Comparison of ENCODE assay signal across 7 mouse cellular contexts in genomic region chr5:88766863-88767262, GRCm38 (mm10). TPM values are rescaled to one million over a fixed set of nuclear protein-coding genes. Genes with fewer than 3 reads are reported as not detected.
DNase-seq lines count a peak whose midpoint lies in the region; ATAC-seq and TF ChIP-seq lines count a peak whose summit lies in the region.

No protein-coding gene starts in this region.

- peak overlapping the region; percentile 1; the same call in 1 of the 2 replicates for H3K9ac ChIP-seq in ES-Bruce4 (ENCODE audit: low read depth, poor library complexity, severe bottlenecking)
- no peak overlapping the region for H3K9ac ChIP-seq in forebrain, embryonic 15.5 days (replicated peaks)
- peak overlapping the region; percentile 90 for H3K9ac ChIP-seq in liver, postnatal 0 days (replicated peaks)

- no peak for TF ChIP-seq POLR2A in ES-Bruce4 (IDR thresholded peaks at IDR 0.05; ENCODE audit: insufficient read depth, low read length)

- H3K4me2 ChIP-seq in forebrain, embryonic 15.5 days (replicated peaks), result peak overlapping the region; percentile 46
- peak overlapping the region; percentile 79 for H3K4me2 ChIP-seq in liver, postnatal 0 days (ENCODE audit: low read depth, low read length)

- no peak overlapping the region for H3ac ChIP-seq in C2C12 (ENCODE audit: control insufficient read depth, insufficient read length, low read depth)

- H3K79me2 ChIP-seq in C2C12 (ENCODE audit: control insufficient read depth, insufficient read depth), result peaks cover 46% of the 10 kb centered on the region

- H3K4me3 ChIP-seq in C2C12 (ENCODE audit: insufficient read depth, poor library complexity, severe bottlenecking) (no peak overlapping the region), ES-Bruce4 (ENCODE audit: low read depth, low read length) (no peak overlapping the region)
- peak overlapping the region; percentile 86; the same call in 1 of the 2 replicates for H3K4me3 ChIP-seq in forebrain, embryonic 15.5 days
- H3K4me3 ChIP-seq in liver, postnatal 0 days (ENCODE audit: low read depth, low read length), result peak overlapping the region; percentile 89

- H3K27me3 ChIP-seq in C2C12 (ENCODE audit: control insufficient read depth, insufficient read depth, insufficient read length) (no peaks in the 10 kb centered on the region), ES-Bruce4 (ENCODE audit: control insufficient read depth, insufficient read depth, low read length, poor library complexity, severe bottlenecking) (no peaks in the 10 kb centered on the region)
- H3K27me3 ChIP-seq in forebrain, embryonic 15.5 days, result no peaks in the 10 kb centered on the region
- no peaks in the 10 kb centered on the region for H3K27me3 ChIP-seq in liver, postnatal 0 days (ENCODE audit: insufficient read depth, low read length)

- H3K27ac ChIP-seq in ES-Bruce4 (ENCODE audit: insufficient read depth, low read length), result no peak overlapping the region
- no peak overlapping the region for H3K27ac ChIP-seq in forebrain, embryonic 15.5 days (replicated peaks)
- peak overlapping the region; percentile 91 for H3K27ac ChIP-seq in liver, postnatal 0 days (ENCODE audit: low read depth)

- no peak for ATAC-seq in forebrain, embryonic 15.5 days (replicated peaks)
- ATAC-seq in liver, postnatal 0 days, result no peak

- peaks cover 5% of the 10 kb centered on the region for H3K4me1 ChIP-seq in ES-Bruce4 (ENCODE audit: control insufficient read depth, insufficient read depth, low read length)
- H3K4me1 ChIP-seq in forebrain, embryonic 15.5 days, result peaks cover 21% of the 10 kb centered on the region
- H3K4me1 ChIP-seq in liver, postnatal 0 days (ENCODE audit: insufficient read depth), result peaks cover 23% of the 10 kb centered on the region

- TF ChIP-seq CTCF in C2C12 (IDR thresholded peaks at IDR 0.05; ENCODE audit: control insufficient read depth, insufficient read depth, insufficient read length) (no peak), ES-Bruce4 (IDR thresholded peaks at IDR 0.05; ENCODE audit: low read depth, low read length) (no peak)
- no peak for TF ChIP-seq CTCF in liver, postnatal 0 days (IDR thresholded peaks at IDR 0.05; ENCODE audit: low read depth)

- H3K36me3 ChIP-seq in C2C12 (ENCODE audit: control insufficient read depth, insufficient read depth) (peaks cover 32% of the 10 kb centered on the region), ES-Bruce4 (ENCODE audit: control insufficient read depth, insufficient read depth, low read length, poor library complexity, severe bottlenecking) (peaks cover 18% of the 10 kb centered on the region)
- peaks cover 17% of the 10 kb centered on the region for H3K36me3 ChIP-seq in forebrain, embryonic 15.5 days
- H3K36me3 ChIP-seq in liver, postnatal 0 days (replicated peaks; ENCODE audit: insufficient read depth, low read length), result peaks cover 25% of the 10 kb centered on the region

- peaks cover 24% of the 10 kb centered on the region for H3K79me3 ChIP-seq in C2C12 (ENCODE audit: low read depth)

- H3K9me3 ChIP-seq in ES-Bruce4 (replicated peaks; ENCODE audit: control insufficient read depth, insufficient read depth, low read length, poor library complexity, severe bottlenecking), result no peaks in the 10 kb centered on the region
- H3K9me3 ChIP-seq in forebrain, embryonic 15.5 days, result no peaks in the 10 kb centered on the region
- no peaks in the 10 kb centered on the region for H3K9me3 ChIP-seq in liver, postnatal 0 days (ENCODE audit: low read length)

- DNase-seq in liver, postnatal 0 days, result no peak
- DNase-seq in adrenal gland, adult (ENCODE audit: inconsistent age in 2 of 2, low spot score in 1 of 2), result no peak
- DNase-seq in MN1 (ENCODE audit: low spot score), result no peak
- DNase-seq in urinary bladder, postnatal 4 days (ENCODE audit: low spot score in 2 of 2), result no peak

- TF ChIP-seq EP300 in ES-Bruce4 (IDR thresholded peaks at IDR 0.05; ENCODE audit: insufficient read depth, low read depth, low read length), result no peak
- peak; percentile 49; the same call in 1 of the 2 replicates for TF ChIP-seq EP300 in liver, postnatal 0 days (IDR thresholded peaks at IDR 0.05; ENCODE audit: low read depth)

- 92% methylated on average over 5 of the region's 5 CpGs for WGBS in forebrain, embryonic 15.5 days
- WGBS in liver, postnatal 0 days (ENCODE audit: insufficient replicate concordance), result 43% methylated on average over 5 of the region's 5 CpGs

TF ChIP-seq in C2C12, 6 proteins besides CTCF, POLR2A, EP300 and RAD21:
- no peak for TF ChIP-seq USF1 (IDR thresholded peaks at IDR 0.05; ENCODE audit: low read depth)
- TF ChIP-seq FOSL1 (IDR thresholded peaks at IDR 0.05; ENCODE audit: insufficient read depth, low read length, poor library complexity, severe bottlenecking), result no peak
- no peak for TF ChIP-seq MYOG (IDR thresholded peaks at IDR 0.05; ENCODE audit: control insufficient read depth, extremely low read depth, insufficient read length)
- TF ChIP-seq MAX (IDR thresholded peaks at IDR 0.05), result no peak
- peak; percentile 53 for TF ChIP-seq CEBPB (IDR thresholded peaks at IDR 0.05; ENCODE audit: low read depth)

RNA-seq across cellular contexts. Expression of gene Dck, which starts 2.1 kb away (rescaled TPM):
- polyA plus RNA-seq in C2C12 (2012; fragmentation: generic; extraction: Trizol) (14.1 TPM), ES-Bruce4 (2011; ENCODE audit: insufficient read depth, insufficient read length, low read depth, missing spikeins) (39.0 and 41.2 TPM in 2 replicates)
- polyA plus RNA-seq in forebrain, embryonic 15.5 days (2015; fragmentation: Nextera tagmentation; extraction: Ambion mirVana), result 88.4 and 89.8 TPM in 2 replicates
- 44.7 and 46.8 TPM in 2 replicates for polyA plus RNA-seq in liver, postnatal 0 days (2015; fragmentation: Nextera tagmentation; extraction: Ambion mirVana)

RNA-seq across cellular contexts. Expression of gene Mob1b, which starts 46.2 kb away (rescaled TPM):
- 5.5 TPM for polyA plus RNA-seq in C2C12 (2012; fragmentation: generic; extraction: Trizol)
- polyA plus RNA-seq in ES-Bruce4 (2011; ENCODE audit: insufficient read depth, insufficient read length, low read depth, missing spikeins), result 22.6 and 26.1 TPM in 2 replicates
- 10.5 and 13.4 TPM in 2 replicates for polyA plus RNA-seq in forebrain, embryonic 15.5 days (2015; fragmentation: Nextera tagmentation; extraction: Ambion mirVana)
- polyA plus RNA-seq in liver, postnatal 0 days (2015; fragmentation: Nextera tagmentation; extraction: Ambion mirVana), result 5.3 and 6.2 TPM in 2 replicates

Comparison
In these comparisons a context has a peak if more than half of its experiments do, and no peak if none do; other contexts are left out.
1. H3K4me3 ChIP-seq: peak in forebrain, embryonic 15.5 days (single experiment) and liver, postnatal 0 days (single experiment); none in C2C12 (single experiment) and ES-Bruce4 (single experiment).